Mouse (Mus musculus): ENCODE results near the gene Mgea5. TPM values are rescaled to one million over a fixed set of nuclear protein-coding genes. Genes with fewer than 3 reads are reported as not detected.

Mgea5 gene
- 20.0 and 21.8 TPM in 2 replicates for polyA plus RNA-seq (2015; fragmentation: Nextera tagmentation; extraction: Ambion mirVana)

DNA sequence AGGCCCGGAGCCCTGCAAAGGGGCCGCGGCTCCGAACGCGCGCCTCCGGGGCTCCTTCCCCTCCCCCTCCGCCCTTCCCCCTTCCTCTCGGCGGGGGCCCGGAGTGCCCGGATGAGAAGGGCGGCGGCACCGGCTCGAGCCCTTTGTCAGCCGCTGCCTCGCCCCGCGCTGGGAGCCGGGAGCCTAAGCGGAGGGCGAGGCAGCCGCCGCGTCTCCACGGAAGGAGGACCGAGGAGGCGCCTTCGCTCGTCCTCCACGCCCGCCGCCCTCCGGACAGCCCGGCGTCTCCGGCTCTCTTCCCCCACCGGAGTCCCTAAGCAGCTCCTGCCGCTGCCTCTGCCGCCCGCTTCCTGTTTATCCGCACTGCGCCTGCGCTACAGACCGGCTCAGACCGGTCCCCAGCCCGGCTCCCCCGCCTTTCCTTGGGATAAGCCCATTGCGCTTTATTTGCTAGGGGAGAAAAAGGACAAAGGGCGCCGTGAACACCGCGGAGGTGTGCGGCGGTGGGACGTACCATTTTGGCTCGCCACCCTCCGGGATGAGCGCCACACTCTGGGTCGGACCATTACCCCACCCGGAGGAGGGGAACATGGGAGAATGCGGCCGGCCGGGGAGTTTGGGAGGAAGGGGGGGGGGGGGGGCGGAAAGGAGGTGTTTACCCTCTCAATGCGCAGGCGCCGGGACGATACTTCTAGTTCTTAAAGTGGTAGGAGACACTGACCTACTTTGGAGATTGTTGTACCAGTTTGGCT lies at the start of gene Mgea5:
Gene Mgea5 (minus strand): TSS at position 657 of the 752 bp plus-strand sequence.

DNA sequence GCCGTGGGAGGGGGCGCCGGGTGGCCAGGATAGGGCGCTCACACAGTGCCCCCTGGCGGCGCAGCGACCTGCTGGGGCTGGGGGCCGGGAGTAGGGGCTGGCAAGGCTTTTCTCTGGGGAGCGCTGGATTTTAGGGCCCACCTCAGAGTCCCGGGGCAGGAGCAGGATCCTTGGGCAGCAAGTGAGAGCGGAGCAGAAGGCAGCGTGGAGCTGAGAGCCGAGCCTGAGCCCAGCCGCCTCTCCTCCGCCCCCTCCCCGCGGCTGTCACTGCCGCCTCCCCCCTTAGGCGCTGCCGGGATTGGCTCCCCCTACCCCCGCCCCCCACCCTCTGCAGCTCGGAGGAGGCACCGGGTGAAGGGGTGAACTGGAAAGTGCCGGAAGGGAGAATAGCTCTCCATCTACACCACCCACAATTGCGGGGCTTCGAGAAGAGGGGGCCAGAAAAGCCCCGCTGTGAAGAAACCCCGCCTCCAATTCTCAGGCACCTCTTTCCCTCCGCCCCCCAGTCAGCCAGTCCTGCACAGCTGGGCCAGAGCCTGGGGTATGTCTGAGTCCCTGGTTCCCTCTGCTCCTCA lies 32.3 kb upstream of the Mgea5 start, which contains the start of gene Kcnip2:
Gene Kcnip2 (minus strand): TSS at position 231 of the 575 bp plus-strand sequence.

GRCm38 (mm10) chr19:45749243-45750043 lies 34.2 kb downstream of the Mgea5 start, which contains the start of gene Npm3:
Gene Npm3, minus strand, starts transcription at chr19:45749591.

GRCm38 (mm10) chr19:45742218-45742983 lies 41.2 kb downstream of the Mgea5 start, which contains the start of gene Fgf8:
Gene Fgf8, minus strand, starts transcription at chr19:45742915.

Other genes starting within 250 kb of the Mgea5 start
- gene Poll, start 223.3 kb downstream of the Mgea5 start, polyA plus RNA-seq (2015; fragmentation: Nextera tagmentation; extraction: Ambion mirVana), result 6.4 and 6.7 TPM in 2 replicates
- gene Gm17018, start 223.2 kb downstream of the Mgea5 start, polyA plus RNA-seq (2015; fragmentation: Nextera tagmentation; extraction: Ambion mirVana), result 31.6 and 36.0 TPM in 2 replicates
- gene Fbxw4, start 123.5 kb downstream of the Mgea5 start, polyA plus RNA-seq (2015; fragmentation: Nextera tagmentation; extraction: Ambion mirVana), result 2.5 and 3.4 TPM in 2 replicates
- not detected in 2 replicates for gene Fgf8, start 40.9 kb downstream of the Mgea5 start, polyA plus RNA-seq (2015; fragmentation: Nextera tagmentation; extraction: Ambion mirVana)
- gene Npm3, start 34.2 kb downstream of the Mgea5 start, polyA plus RNA-seq (2015; fragmentation: Nextera tagmentation; extraction: Ambion mirVana), result 10.5 and 11.1 TPM in 2 replicates
- 0.11 and 0.19 TPM in 2 replicates for gene Kcnip2, start 32.2 kb upstream of the Mgea5 start, polyA plus RNA-seq (2015; fragmentation: Nextera tagmentation; extraction: Ambion mirVana)
- gene Armh3, start 214.7 kb upstream of the Mgea5 start, polyA plus RNA-seq (2015; fragmentation: Nextera tagmentation; extraction: Ambion mirVana), result 8.2 and 8.4 TPM in 2 replicates
- 6.8 and 7.1 TPM in 2 replicates for gene Hps6, start 219.7 kb upstream of the Mgea5 start, polyA plus RNA-seq (2015; fragmentation: Nextera tagmentation; extraction: Ambion mirVana)